Mouse (Mus musculus): Measurements from ENCODE around the gene Dbil5. TPM values are rescaled to one million over a fixed set of nuclear protein-coding genes. Genes with fewer than 3 reads are reported as not detected.
"Not testable (repeated sequence)": the region's sequence is repeated elsewhere in the genome, so short reads cannot be mapped to it uniquely, and the experiment has no call there.

Gene Dbil5
- not detected for total RNA-seq (2021)

DNA sequence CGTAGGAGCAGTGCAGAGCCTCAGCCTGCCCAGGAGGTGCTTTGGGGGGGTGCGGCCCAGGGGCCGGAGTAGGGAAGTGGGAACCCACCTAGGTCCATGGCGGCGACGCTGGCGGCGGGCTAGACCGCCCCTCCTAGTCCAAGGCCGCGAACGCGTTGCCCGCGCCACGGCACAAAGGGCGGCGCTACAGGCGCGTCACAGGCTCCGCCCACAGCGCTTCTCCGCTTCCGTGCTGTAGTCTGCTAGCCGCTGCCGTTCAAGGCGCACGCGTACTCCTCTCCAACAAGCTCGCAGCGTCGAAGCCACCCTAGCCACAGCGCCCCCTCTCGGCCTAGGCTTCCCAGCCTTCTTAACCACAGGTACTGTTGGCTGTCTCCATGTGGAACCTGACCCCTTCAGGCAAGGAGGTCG, at the start of gene Dbil5, which contains the start of gene Gemin4:
Dbil5 (plus strand) TSS at position 219 of the 411 bp plus-strand sequence.
Gemin4 (minus strand) TSS at position 275 of the 411 bp plus-strand sequence.
- intact Hi-C loops (cut with DNase I): loop anchor here (2.0 kb wide), 2 partner anchors 15 to 37 kb away; no protein-coding TSS in a partner anchor
- peak; percentile 91 for DNase-seq (ENCODE audit: low spot score)

DNA sequence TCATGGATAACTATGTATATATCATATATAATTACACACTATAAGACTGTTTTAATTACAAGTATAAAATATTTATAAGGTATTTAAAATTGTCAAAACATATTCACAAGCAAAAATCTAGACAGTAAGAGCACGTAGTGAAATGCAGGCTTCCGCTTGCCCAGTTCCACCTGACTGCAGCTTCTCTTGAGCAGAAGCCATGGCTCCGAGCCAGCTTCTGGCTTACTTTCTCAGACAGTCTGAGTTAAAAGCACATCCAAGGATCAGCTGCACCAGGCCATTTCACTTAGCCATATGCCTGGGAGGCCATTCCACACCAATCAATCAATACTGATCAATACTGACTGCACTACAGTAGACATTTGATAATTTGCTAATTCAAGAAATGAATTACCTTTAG, 48.4 kb upstream of the Dbil5 start:
- DNase-seq (ENCODE audit: low spot score): no peak
- intact Hi-C loops (cut with DNase I): loop anchor here (5.0 kb wide), 1 partner anchor 37 kb away; no protein-coding TSS in a partner anchor

DNA sequence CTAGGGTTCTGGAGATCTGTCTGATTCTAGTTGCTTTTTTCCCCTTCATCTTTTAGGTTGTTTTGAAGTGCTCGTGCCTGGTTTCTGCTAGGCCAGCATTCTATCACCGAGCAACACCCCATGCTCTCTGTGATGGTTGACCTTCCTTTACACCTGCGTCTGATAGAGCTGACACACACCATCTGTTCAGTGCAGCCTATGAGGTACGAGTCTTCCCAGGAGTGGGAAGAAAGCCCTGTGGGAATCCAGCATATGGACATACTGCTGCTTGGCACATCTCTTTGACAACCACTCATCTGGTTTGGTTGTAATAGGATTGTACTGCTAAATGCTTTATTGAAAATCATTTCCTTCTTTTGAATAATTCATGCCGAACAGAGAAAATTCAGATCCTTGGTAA, 47.2 kb upstream of the Dbil5 start:
- no peak for DNase-seq (ENCODE audit: low spot score)
- intact Hi-C loops (cut with DNase I): no loop called here

DNA sequence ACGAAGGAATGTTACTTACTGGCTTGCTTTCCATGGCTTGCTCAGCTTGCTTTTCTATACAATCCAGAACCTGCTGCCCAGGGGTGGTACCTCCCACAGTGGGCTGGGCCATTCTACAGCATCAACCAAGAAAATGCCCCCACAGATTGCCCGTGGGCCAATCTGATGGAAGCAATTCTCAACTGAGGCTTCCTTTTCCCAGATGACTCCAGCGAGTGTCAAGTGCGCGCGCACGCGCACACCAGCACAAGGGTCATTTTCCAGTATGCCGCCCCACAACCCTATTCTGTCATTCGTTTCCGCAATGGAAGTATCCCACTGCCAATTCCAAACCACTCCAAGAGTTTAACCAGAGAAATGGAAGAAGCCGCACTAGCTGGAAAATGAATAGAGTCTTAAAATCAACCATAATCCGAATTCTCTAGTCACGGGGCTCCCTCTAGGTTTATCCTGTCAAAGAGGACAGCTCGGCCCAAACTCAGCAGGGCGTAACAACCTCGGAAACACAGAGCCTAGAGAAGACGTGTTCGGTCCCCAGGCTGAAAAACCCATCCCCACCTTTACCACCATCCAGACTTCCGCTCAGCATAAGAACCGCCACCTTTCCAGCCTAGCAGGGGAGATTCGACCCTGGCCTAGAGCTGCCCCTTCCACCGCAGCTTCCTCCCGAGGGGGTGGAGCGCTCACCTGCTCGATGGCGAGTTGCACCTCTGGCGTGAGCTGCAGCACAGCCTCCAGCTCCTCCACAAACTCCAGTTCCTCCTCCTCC, 38.5 kb upstream of the Dbil5 start:
- DNase-seq (ENCODE audit: low spot score): no peak
- intact Hi-C loops (cut with DNase I): loop anchor here (2.0 kb wide), 1 partner anchor 24 kb away; no protein-coding TSS in a partner anchor

DNA sequence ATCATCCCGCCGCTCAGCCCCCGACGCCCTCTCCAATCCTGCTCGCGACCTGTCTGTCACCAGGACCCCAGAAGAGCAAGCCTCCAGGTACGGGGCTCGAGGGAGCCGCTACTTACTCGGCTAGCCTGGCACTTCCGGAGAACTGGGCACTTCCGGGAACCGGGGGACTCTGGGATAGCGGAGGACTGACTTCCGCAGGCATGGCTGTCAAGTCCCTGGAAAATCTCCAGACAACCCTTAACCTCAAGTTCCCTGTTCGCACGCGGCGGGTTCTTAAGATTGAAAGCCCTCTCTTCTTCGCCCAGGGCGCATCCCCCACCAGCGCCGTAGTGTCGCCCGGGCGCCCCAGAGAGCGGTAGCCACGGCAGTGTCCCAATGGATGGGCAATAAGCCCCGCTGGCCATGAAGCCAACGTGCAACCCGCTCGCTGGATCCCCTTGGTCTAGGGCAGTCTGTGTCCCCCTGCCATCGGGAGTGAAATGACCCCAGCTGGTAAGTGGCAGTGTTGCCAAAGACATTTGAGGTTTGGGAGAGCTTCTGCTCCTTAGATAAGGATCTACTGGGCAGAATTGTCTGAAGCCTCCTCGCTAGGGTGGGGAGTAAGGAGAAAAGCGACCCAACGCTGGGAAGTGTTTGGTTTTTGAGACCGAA, 37.8 kb upstream of the Dbil5 start, which contains the start of the genes Vps53 and Fam57a:
Vps53 (minus strand) TSS at position 153 of the 651 bp plus-strand sequence.
Fam57a (plus strand) TSS at position 177 of the 651 bp plus-strand sequence.
- intact Hi-C loops (cut with DNase I): loop anchor here (2.0 to 5.0 kb wide), 3 partner anchors 23 to 228 kb away; partner anchors contain the start of genes Dbil5, Gemin4 and Timm22
- peak; percentile 77 for DNase-seq (ENCODE audit: low spot score)

DNA sequence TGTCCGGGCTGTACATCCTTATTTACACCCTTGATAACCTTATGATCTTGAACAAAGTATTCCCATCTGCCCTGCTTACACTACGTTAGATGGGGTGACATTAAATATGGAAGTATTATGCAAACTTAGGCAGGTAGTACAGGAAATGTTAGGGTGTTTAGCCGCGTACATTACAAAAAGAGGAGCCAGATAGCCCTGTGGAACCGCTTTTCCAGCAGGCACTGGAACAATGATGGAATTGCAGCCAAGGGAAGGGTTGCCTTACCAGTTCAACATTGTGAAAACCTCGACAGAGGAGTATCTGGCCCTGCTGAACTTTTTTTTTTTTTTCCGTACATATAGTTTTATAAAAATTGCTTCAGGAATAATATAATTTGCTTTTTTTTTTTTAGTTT, 37.3 kb upstream of the Dbil5 start:
- no peak for DNase-seq (ENCODE audit: low spot score)
- intact Hi-C loops (cut with DNase I): loop anchor here (2.0 to 5.0 kb wide), 2 partner anchors 37 to 227 kb away; partner anchors contain the start of genes Dbil5, Gemin4 and Timm22

DNA sequence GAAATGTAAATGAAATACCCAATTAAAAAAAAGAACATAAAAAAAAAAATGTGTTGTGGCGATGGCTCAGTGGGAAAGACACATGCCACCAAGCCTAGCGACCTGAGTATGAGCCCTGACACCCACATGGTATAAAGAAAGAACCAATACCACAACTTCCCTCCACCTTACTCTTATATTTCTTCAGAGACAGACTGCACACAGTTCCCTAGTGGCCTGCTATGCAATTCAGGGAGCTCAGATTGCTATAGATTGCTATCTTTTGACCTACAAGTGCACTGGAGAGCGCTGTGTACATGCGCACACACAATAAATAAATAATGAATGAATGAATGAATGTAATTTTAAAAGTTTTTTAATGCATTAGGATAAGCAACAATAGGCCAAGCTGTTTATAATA, 33.7 kb upstream of the Dbil5 start:
- intact Hi-C loops (cut with DNase I): loop anchor here (5.0 kb wide), 1 partner anchor 224 kb away; the partner anchor contains the start of gene Timm22
- no peak for DNase-seq (ENCODE audit: low spot score)

DNA sequence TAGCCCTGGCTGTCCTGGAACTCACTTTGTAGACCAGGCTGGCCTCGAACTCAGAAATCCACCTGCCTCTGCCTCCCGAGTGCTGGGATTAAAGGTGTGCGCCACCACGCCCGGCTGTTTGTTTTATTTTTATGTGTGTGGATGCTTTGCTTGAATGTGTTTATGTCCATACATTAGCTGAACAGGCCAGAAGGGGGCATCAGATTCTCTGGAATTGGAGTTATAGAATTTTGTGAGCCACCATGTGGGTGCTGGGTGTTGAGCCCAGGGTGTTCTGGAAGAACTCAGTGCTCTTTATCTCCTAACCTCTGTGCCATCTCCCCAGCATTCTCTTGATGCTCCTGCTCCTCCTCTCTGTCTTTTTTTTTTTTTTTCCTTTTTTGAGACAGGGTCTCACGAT, 30.5 kb upstream of the Dbil5 start:
- intact Hi-C loops (cut with DNase I): no loop called here
- DNase-seq (ENCODE audit: low spot score): no peak

DNA sequence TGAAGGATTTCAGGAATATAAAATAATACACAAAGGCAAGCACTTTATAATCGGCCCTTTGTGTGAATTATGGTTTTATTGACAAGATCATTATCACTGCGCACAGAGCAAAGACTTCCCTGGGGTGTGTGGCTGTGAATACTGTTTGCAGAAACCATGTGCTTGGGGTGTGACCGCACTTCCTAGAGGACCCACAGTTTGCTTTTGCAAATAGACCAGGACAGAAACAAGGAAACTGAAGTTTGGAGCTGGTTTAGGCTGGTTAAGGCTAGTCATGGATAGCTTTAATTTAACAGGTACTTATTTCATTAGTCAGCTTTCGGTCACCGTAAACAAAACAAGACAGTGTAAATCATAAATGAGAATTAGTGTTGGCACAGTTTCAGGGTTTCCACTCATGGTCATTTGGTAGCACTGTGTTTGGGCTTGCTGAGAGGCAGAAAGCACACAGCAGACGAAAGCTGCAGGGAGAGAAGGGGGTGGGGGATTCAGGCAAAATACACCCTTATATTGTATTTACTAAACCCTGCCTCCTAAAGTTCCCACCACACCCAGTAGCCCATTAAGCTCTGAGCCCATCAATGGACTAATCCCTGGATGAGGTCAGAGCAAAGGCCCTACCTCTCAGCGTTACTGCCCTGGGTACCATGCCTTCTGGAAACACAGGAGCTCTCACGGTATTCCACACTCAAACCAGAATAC, 21.0 kb upstream of the Dbil5 start:
- intact Hi-C loops (cut with DNase I): no loop called here
- DNase-seq (ENCODE audit: low spot score): no peak

DNA sequence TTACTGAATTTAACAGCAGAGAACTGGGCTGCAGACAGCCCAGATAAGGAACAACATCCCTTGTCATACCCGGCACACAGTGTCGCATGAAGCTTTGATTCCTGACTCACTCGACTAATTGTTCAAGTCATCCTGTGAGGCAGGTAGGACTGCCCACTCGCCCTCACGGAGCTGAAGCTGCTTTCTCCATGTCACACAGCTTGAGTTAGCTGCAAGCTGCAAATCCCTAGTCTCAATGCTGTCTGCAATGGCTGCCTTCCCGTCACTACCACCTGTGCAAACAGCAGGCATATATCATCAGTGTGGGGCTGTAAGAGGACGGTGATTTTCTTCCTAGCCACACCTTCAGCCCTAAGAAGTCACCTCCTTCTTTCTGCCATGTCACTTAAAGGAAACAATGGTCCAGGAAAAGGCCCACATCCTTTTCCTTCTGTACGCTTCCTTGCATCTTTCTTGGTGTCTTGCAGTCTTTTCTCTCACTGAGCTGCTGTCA, 20.4 kb upstream of the Dbil5 start:
- intact Hi-C loops (cut with DNase I): no loop called here
- no peak for DNase-seq (ENCODE audit: low spot score)

DNA sequence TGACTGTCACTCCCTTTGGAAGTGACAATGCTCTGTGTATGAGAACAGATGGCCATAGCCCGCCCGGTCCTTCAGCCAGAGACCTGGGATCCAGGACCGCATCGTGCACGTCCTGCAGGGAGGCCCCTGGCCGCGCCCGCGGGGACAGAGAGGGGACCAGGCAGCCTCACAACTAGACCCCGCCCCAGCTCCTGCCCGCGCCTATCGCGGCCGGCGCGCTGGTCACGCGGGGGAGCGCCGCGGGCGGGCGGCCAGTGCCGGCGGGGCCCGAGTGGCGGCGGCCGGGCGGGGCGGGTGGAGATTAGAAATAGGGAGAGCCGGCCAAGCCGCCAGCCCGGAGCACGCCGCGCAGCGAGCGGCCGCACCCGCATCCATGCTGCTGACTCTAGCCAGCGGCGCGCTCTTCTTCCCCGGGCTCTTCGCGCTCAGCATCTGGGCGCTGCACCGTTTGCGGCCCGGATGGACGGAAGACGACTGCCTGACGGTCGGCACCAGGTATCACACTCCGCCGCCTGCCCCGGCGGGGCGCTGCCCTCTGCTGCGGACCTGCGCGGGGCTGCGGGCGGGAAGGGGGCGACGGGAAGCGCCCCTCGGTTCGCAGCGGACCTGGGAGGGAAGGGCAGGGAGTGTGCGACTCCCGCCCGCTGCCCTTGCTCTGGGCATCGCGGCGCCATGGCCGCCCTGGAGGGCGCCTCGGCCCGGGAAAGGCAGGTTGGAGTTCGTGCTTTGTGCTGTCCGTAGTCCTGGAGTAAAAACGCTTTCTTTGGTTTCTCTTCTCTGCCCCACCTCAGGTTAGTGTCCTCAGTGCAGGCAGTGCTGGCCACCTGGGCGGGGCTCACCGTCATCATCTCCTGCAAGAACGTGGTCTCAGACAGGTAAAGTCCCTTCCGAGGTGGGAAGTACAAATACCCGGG, 15.4 kb upstream of the Dbil5 start:
- intact Hi-C loops (cut with DNase I): loop anchor here (2.0 kb wide), 2 partner anchors 15 to 23 kb away; partner anchors contain the start of genes Dbil5, Fam57a, Gemin4 and Vps53
- DNase-seq (ENCODE audit: low spot score): peak; percentile 90

DNA sequence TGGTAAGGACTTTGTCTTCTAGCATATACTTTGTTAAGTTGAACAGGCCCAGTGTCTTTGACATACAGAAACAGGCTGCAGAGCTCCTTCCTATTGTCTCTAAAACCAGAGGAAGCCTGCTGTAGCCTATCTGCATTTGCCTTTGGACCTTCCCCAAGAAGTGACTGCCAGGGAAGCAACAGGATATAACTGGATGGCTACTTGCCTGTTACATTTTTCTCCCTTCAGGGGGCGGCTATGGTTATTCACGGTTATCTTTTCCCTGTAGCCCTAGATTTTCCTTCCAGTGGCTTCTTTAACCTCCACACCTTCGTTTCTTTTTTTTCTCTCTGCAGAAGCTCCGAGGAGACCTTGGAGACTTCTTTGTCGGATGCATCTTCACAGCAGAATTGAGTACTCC, 10.6 kb upstream of the Dbil5 start:
- DNase-seq (ENCODE audit: low spot score): no peak
- intact Hi-C loops (cut with DNase I): no loop called here

DNA sequence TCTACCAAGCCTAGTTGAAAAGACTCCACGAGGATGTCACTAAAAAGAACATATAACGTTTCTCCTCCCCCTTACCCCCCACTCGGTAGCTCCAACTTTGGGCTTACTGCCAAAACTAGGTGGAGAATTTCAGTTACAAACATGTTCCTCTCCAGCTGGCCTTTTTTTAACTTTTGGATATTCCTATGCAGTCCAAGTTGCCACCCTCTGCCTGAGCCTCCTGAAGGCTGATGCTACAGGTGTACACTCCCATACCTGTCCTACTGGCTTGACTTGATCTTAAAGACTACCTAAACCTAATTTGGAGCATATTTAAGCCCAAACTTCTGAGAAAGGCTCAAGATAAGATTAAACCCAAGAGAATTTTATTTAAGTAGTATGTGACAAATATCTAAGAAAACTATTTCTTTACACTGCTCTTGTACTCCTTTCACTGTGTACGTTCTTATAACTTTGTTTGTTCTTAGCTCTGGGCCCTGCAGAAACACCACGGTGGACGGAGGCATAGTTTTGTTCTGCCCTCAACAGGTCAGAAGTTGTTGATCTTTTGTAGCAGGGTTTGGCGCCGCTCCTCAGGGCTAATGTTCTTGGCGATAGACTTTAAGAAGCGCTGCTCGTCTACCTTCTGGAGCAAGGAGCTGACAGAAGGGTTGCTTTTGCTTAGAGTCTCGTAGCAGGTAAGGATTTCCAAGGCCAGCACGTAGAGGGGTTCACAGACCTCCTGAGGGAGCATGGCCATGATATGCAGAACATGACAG, 7.0 kb upstream of the Dbil5 start:
- no peak for DNase-seq (ENCODE audit: low spot score)
- intact Hi-C loops (cut with DNase I): no loop called here

DNA sequence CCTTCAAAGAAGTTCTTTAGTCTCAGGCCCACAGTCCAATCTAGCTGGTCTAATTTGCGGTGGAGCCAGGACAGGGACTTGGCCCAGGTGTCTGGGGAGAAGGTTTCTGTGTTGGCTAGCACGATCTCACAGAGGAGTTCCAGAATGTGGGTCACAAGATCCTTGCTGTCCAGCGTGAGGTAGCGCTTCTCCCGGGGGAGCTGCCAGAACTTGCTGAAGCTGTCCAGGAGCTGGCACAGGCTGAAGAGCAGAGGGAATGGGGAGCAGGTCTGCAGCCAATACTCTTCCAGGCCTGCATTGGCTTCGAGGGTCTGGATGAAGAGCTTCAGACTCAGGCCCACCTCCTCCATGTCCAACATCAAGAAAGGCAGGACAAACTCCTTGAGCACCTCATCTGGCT, 5.8 kb upstream of the Dbil5 start:
- intact Hi-C loops (cut with DNase I): not testable (repeated sequence)

DNA sequence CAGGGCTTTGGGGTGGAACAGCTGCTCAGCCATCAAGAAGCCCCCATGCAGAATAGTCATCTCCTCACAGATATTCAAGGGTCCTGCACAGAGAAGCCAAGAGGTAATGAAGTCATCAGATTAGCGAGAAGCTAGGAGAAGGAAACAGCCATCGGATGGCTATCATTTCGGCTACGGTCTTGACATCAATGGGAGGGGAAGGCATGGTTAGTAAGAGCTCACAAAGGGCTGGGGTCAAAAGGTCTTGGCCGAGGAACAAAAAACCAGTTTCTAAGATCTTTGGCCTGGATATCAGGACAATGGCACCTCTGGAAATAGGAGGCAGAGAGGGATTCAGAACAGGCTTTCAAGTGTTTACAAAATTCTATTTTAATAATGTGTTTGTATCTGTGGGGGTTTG, 3.6 kb upstream of the Dbil5 start:
- intact Hi-C loops (cut with DNase I): no loop called here
- no peak for DNase-seq (ENCODE audit: low spot score)

More for the DNA sequence above, 5.8 kb upstream of the Dbil5 start:
- not testable (repeated sequence) for DNase-seq (ENCODE audit: low spot score)

DNA sequence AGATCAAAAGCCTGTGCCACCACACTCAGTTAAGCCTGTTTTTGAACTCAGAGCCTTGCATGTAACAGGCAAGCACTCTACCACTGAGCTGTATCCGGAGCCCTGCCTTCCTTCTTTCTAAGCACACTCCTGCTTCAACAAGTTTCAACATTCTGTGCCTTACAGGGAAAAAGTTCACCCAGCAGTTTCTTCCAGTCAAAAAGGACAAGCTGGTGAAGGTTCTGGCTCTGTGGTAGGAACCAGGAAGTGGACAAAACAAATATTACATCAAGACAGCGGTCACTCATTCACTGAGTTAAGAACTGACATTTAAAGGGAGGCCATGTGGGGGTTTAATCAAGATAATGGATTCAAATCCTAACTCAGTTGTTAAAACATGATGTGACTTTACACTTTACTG, 2.4 kb upstream of the Dbil5 start:
- intact Hi-C loops (cut with DNase I): no loop called here

DNA sequence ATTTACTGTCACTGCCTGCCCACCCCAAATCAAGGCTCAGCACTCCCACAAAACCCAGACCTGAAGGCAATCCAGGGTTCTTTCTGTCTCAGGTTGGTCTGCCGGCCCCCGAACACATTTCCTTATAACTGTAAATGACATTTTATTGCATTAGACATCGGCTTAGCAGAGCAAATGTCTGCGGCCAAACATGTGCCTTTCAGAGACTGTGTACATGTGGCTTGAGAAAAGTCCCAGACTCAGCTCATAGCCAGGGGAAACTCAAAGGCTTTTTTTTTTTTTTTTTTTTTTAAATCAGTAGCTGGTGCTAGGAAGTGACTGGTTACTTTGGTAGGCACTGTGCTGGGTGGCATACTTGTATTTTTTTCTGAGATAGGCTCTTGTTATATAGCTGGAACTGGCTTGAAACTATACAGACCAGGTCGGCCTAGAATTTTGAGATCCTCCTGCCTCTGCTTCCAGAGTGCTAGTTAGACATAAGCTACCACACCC, 1.3 kb upstream of the Dbil5 start:
- intact Hi-C loops (cut with DNase I): loop anchor here (2.0 kb wide), 2 partner anchors 13 to 35 kb away; no protein-coding TSS in a partner anchor

More for the DNA sequence above, 2.4 kb upstream of the Dbil5 start:
- DNase-seq (ENCODE audit: low spot score): no peak

More for the DNA sequence above, 1.3 kb upstream of the Dbil5 start:
- DNase-seq (ENCODE audit: low spot score): no peak
